Mouse (Mus musculus): ENCODE measurements around the gene Ube2cbp.

The Ube2cbp gene

GRCm38 (mm10) chr9:86308616-86309015, 156.1 kb downstream of the Ube2cbp start:
- DNase-seq, result no peak

- no peak for DNase-seq
Observed at GRCm38 (mm10) chr9:86306556-86306955, 158.2 kb downstream of the Ube2cbp start.

DNA sequence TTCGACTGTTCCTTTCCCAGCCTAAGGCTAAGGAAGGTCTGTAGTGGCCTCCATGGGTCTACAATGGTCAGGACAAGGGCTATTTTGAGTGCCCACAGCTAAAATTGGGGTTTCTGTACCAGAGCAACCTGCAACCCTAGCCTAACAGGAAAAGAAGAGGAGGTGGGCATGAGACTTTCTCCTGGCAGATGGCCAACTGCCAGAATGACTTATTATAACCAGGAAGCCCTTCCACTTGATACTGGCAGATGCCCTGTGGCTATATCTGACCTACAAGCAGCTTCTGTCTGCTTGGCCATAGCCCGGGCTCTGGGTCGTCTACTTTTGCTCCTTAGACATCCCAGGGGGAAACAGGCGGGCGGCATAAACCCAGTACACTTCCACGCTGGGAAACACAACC, 163.3 kb downstream of the Ube2cbp start:
- DNase-seq, result no peak

GRCm38 (mm10) chr9:86298596-86298995, 166.2 kb downstream of the Ube2cbp start:
- DNase-seq, result no peak

DNA sequence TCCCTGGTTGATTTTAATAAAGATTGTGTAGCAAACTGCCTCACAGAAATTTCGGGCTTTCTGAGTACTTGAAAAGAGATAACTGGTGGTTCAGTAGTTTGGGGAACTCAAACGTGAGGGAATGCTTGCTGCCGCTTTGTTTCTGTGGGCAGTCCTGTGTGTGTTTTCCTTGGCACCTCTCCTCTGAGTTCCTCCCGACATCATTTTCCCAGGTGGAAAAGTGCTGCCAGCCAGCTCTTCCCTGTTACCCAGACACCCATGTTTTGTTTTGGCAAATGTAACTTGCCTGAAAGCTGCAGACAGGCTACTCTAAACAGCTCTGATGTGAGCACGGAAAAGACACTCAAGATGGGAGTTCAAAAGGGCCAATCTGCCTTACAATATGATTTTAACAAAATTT, 166.6 kb downstream of the Ube2cbp start:
- DNase-seq, result no peak

- DNase-seq, result no peak
Observed at GRCm38 (mm10) chr9:86296683-86297638, 167.8 kb downstream of the Ube2cbp start.

GRCm38 (mm10) chr9:86287570-86287954, 177.2 kb downstream of the Ube2cbp start:
- no peak for DNase-seq

- no peak for DNase-seq
Observed at GRCm38 (mm10) chr9:86286830-86287569, 177.8 kb downstream of the Ube2cbp start.

DNA sequence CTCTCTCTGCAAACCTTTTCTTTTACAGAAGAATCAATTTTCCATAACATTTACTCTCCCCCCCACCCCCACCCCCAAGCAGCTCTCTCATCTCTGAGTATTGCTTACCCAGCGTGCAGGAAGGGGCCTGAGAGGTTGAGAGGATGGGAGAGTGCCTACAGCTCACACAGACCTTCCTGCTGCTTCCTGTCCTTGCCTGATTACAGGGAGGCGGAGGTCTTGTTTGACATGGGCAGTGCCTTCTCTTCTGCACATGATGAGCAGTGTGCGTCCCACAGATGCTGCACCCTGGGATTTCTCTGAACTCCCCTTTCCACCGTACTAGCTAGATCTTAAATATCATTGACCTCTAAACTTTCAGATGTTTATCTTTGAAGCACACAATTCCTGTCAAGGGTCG, 182.2 kb downstream of the Ube2cbp start:
- no peak for DNase-seq

- DNase-seq, result no peak
Observed at GRCm38 (mm10) chr9:86281147-86281467, 183.6 kb downstream of the Ube2cbp start.

- DNase-seq, result no peak
Observed at GRCm38 (mm10) chr9:86280461-86281146, 184.1 kb downstream of the Ube2cbp start.

DNA sequence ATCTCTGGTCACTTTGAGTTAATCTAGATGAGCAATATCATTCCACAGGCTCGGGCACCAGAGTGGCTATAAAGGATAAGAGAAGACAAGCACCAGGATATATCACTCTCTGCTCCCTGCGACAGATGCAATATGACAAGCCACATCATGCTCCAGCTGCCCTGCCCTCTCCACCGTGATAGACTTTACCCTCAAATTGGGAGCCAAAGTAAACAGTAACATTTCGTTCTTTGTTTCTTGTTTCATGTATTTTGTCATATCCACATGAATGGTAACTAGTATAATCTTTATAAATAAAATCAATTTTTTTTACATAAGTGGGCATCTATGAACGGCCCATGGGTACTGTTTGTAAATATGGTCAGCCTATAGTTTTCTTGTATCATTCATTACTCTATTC, 195.2 kb downstream of the Ube2cbp start:
- DNase-seq, result no peak

- DNase-seq, result no peak
Observed at GRCm38 (mm10) chr9:86266658-86267057, 198.1 kb downstream of the Ube2cbp start.

All from cerebellum, adult 8-10 months (tissue).